Mouse (Mus musculus): ENCODE results near the gene Evc. TPM values are rescaled to one million over a fixed set of nuclear protein-coding genes. Genes with fewer than 3 reads are reported as not detected.

Gene Evc
- total and polyA plus RNA-seq, 2 experiments = 4.2 to 5.9 TPM

GRCm38 (mm10) chr5:37244161-37244560 lies 92.5 kb downstream of the Evc start:
- 13% methylated on average over 13 of the region's 13 CpGs for WGBS
- Histone ChIP-seq H3K27me3 (ENCODE audit: control insufficient read depth, insufficient read depth, low read length) (peaks cover 38% of the 10 kb centered on the region), H3K4me3 (ENCODE audit: insufficient read depth, low read depth, low read length) (no peak overlapping the region), H3K4me1 (ENCODE audit: control insufficient read depth, insufficient read depth, low read length) (no peaks in the 10 kb centered on the region), H3K79me2 (ENCODE audit: control insufficient read depth, insufficient read depth, low read length) (no peaks in the 10 kb centered on the region), H3K9ac (ENCODE audit: low read depth, low read length) (no peak overlapping the region), H3K36me3 (ENCODE audit: control insufficient read depth, insufficient read depth, low read length) (no peaks in the 10 kb centered on the region), H3K27ac (replicated peaks; ENCODE audit: insufficient read depth, low read depth, low read length) (no peak overlapping the region)
- no peak for DNase-seq (ENCODE audit: extremely low read depth, low read depth, low spot score)
- TF ChIP-seq POLR2A (IDR thresholded peaks at IDR 0.05; ENCODE audit: extremely low read depth, insufficient read depth, low read length) (no peak), CTCF (IDR thresholded peaks at IDR 0.05; ENCODE audit: low read depth, low read length) (no peak)

- H3K9ac ChIP-seq (ENCODE audit: low read depth, low read length) = no peak overlapping the region
- H3K79me2 ChIP-seq (ENCODE audit: control insufficient read depth, insufficient read depth, low read length) = no peaks in the 10 kb centered on the region
- H3K4me1 ChIP-seq (ENCODE audit: control insufficient read depth, insufficient read depth, low read length) = no peaks in the 10 kb centered on the region
- H3K27me3 ChIP-seq (ENCODE audit: control insufficient read depth, insufficient read depth, low read length) = peaks cover 38% of the 10 kb centered on the region
- no peak overlapping the region for H3K27ac ChIP-seq (replicated peaks; ENCODE audit: insufficient read depth, low read depth, low read length)
- H3K4me3 ChIP-seq (ENCODE audit: insufficient read depth, low read depth, low read length) = no peak overlapping the region
- no peak for TF ChIP-seq CTCF (IDR thresholded peaks at IDR 0.05; ENCODE audit: low read depth, low read length)
- TF ChIP-seq POLR2A (IDR thresholded peaks at IDR 0.05; ENCODE audit: extremely low read depth, insufficient read depth, low read length) = no peak
- no peak for DNase-seq (ENCODE audit: extremely low read depth, low read depth, low spot score)
- no peaks in the 10 kb centered on the region for H3K36me3 ChIP-seq (ENCODE audit: control insufficient read depth, insufficient read depth, low read length)
- 6% methylated on average over 19 of the region's 19 CpGs for WGBS
Measured at GRCm38 (mm10) chr5:37243169-37243886, 93.4 kb downstream of the Evc start.

DNA sequence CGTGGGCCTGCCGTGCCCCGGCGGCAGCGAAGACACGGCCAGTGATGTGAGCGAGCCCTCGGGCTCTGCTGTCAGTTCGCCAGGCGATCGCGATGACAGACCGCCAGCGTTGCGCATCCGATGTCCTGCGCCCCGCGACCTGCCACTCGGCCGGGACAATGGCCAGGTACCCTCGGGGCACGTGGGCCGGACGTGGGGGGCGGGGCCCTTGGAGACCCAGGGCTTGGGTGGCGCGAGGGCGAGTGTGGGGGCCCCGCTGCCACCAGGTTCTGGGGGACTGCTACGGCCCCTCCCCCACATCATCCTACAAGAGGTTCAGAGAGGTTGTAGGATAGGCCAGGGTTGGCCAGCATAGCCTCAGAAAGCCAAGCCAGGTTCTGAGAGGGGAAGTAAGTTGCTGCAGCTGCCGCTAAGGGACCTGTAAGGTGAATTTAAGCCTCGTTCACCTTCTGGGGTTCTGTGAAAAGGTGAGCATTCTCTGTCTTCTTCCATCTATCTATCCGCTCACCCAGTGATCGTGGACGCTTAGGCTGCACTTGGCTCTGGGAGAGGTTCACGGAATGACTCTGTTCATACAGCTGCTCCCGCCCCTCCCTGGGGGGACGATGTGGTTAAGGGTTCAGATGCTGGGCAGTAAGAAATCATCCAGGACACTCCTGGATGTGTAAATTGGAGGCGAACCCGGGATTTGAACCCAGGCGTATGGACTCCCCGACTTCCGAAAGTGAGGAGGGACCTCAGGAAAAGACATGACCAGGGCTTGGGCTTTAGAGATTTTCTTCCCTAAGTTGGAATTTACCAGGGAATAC lies 94.1 kb downstream of the Evc start:
- DNase-seq (ENCODE audit: extremely low read depth, low read depth, low spot score) = no peak
- Histone ChIP-seq H3K36me3 (ENCODE audit: control insufficient read depth, insufficient read depth, low read length) (no peaks in the 10 kb centered on the region), H3K9ac (ENCODE audit: low read depth, low read length) (no peak overlapping the region), H3K27me3 (ENCODE audit: control insufficient read depth, insufficient read depth, low read length) (peaks cover 38% of the 10 kb centered on the region), H3K79me2 (ENCODE audit: control insufficient read depth, insufficient read depth, low read length) (no peaks in the 10 kb centered on the region), H3K27ac (replicated peaks; ENCODE audit: insufficient read depth, low read depth, low read length) (no peak overlapping the region), H3K4me1 (ENCODE audit: control insufficient read depth, insufficient read depth, low read length) (no peaks in the 10 kb centered on the region), H3K4me3 (ENCODE audit: insufficient read depth, low read depth, low read length) (no peak overlapping the region)
- no peak for TF ChIP-seq CTCF (IDR thresholded peaks at IDR 0.05; ENCODE audit: low read depth, low read length)
- no peak for TF ChIP-seq POLR2A (IDR thresholded peaks at IDR 0.05; ENCODE audit: extremely low read depth, insufficient read depth, low read length)
- 15% methylated on average over 44 of the region's 44 CpGs for WGBS

DNA sequence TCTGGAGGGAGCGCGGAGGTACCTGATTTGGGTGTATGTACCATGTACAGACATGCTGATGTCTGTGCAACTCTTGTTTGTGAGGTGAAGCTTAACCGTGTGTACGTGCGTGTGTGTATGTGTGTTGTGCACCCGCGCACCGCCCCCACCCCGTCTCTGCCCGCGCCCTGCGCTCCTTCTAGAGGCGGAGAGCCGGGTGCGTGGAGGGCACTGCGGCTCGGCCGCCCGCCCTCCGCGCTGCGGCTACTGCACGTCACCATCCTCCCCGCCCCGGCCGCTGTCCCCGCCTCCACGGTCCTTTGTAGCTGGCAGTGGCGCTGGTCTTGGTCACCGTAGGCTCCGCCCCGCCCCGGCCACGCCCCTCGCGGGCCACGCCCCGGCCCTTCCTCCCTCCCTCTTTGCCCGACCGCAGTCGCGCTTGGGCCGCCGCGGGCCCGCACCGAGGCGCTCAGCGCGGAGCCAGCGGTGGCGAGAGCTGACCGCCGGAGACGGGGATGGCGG lies 95.0 kb downstream of the Evc start, which contains the start of gene Crmp1:
Crmp1 (plus strand) TSS at position 290 of the 501 bp plus-strand sequence.
- Histone ChIP-seq H3K4me1 (ENCODE audit: control insufficient read depth, insufficient read depth, low read length) (no peaks in the 10 kb centered on the region), H3K4me3 (ENCODE audit: insufficient read depth, low read depth, low read length) (no peak within 1 kb of the TSS), H3K9ac (ENCODE audit: low read depth, low read length) (no peak within 1 kb of the TSS), H3K79me2 (ENCODE audit: control insufficient read depth, insufficient read depth, low read length) (no peaks in the 10 kb centered on the region), H3K27me3 (ENCODE audit: control insufficient read depth, insufficient read depth, low read length) (peaks cover 38% of the 10 kb centered on the region), H3K36me3 (ENCODE audit: control insufficient read depth, insufficient read depth, low read length) (no peaks in the 10 kb centered on the region), H3K27ac (replicated peaks; ENCODE audit: insufficient read depth, low read depth, low read length) (no peak within 1 kb of the TSS)
- WGBS = 5% methylated on average over 55 of the region's 56 CpGs
- no peak for DNase-seq (ENCODE audit: extremely low read depth, low read depth, low spot score)
- TF ChIP-seq POLR2A (IDR thresholded peaks at IDR 0.05; ENCODE audit: extremely low read depth, insufficient read depth, low read length) (no peak), CTCF (IDR thresholded peaks at IDR 0.05; ENCODE audit: low read depth, low read length) (no peak)

DNA sequence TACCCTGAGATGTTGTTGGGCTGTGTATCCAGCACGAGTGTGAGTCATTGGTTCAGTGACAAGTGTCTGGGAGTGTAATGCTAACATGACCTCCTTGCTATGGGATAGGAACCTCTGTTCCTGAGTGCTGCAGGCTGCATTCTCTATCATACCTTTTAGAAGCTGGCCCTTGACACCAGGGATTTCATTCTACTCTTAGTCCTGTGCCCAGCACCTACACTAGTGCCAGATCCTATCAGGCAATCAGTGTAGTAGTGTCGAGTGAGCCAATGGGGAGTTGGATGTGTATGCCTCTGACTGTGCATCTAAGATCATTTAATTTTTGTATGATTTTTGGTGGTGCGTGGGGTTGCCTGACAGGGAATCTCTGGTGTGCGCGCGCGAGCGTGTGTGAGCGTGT lies 95.5 kb downstream of the Evc start:
- H3K27me3 ChIP-seq (ENCODE audit: control insufficient read depth, insufficient read depth, low read length) = peaks cover 35% of the 10 kb centered on the region
- no peaks in the 10 kb centered on the region for H3K36me3 ChIP-seq (ENCODE audit: control insufficient read depth, insufficient read depth, low read length)
- no peak overlapping the region for H3K4me3 ChIP-seq (ENCODE audit: insufficient read depth, low read depth, low read length)
- TF ChIP-seq CTCF (IDR thresholded peaks at IDR 0.05; ENCODE audit: low read depth, low read length) (no peak), POLR2A (IDR thresholded peaks at IDR 0.05; ENCODE audit: extremely low read depth, insufficient read depth, low read length) (no peak)
- H3K27ac ChIP-seq (replicated peaks; ENCODE audit: insufficient read depth, low read depth, low read length) = no peak overlapping the region
- WGBS = 16% methylated on average over 9 of the region's 9 CpGs
- DNase-seq (ENCODE audit: extremely low read depth, low read depth, low spot score) = no peak
- H3K79me2 ChIP-seq (ENCODE audit: control insufficient read depth, insufficient read depth, low read length) = no peaks in the 10 kb centered on the region
- H3K4me1 ChIP-seq (ENCODE audit: control insufficient read depth, insufficient read depth, low read length) = no peaks in the 10 kb centered on the region
- no peak overlapping the region for H3K9ac ChIP-seq (ENCODE audit: low read depth, low read length)

All from liver, adult 2 months (tissue).